Mouse (Mus musculus): Measurements from ENCODE around the gene Ptprg.

- TF ChIP-seq CTCF (IDR thresholded peaks at IDR 0.05; ENCODE audit: borderline replicate concordance, extremely low read depth, insufficient read depth, insufficient read length), result no peak
- TF ChIP-seq POLR2A (IDR thresholded peaks at IDR 0.05; ENCODE audit: borderline replicate concordance, extremely low read depth, insufficient read depth, insufficient read length, poor library complexity, severe bottlenecking), result no peak
Observed at GRCm38 (mm10) chr14:11573710-11574109, 20.4 kb downstream of the Ptprg start.
